Mouse (Mus musculus) CH12.LX (cell line): ENCODE results near the gene Mad1l1. TPM values are rescaled to one million over a fixed set of nuclear protein-coding genes. Genes with fewer than 3 reads are reported as not detected.

ENCODE experiments used
- DNase-seq: peaks from one replicate; pipeline ENCODE4 v3.0.0-alpha.2; 2013; ENCODE audit errors: extremely low read depth
- H3K27ac ChIP-seq: 2 replicates; pipeline ENCODE4 v1.5.1; 2012; ENCODE audit warnings: low read depth, mild to moderate bottlenecking, control low read depth, moderate library complexity; ENCODE audit not compliant: insufficient read depth
- H3K27me3 ChIP-seq: replicated peaks from 2 replicates; pipeline ENCODE3; 2012; ENCODE audit warnings: inconsistent platforms
- H3K36me3 ChIP-seq, 2 experiments: replicated peaks in 1 of 2; 2 replicates each; pipeline versions ENCODE3 to v1.6.1; 2012; ENCODE audit warnings: inconsistent platforms in 1 of 2, low read length in 1 of 2, mild to moderate bottlenecking in 1 of 2, mixed read lengths in 1 of 2, moderate library complexity in 1 of 2; ENCODE audit not compliant: control insufficient read depth in 1 of 2, insufficient read depth in 1 of 2
- H3K4me1 ChIP-seq, 2 experiments: 2 replicates each; pipeline ENCODE4 v1.6.1; 2012; ENCODE audit warnings: inconsistent platforms in 1 of 2, moderate library complexity in 1 of 2; ENCODE audit not compliant: insufficient read depth in 2 of 2, control insufficient read depth in 1 of 2
- H3K4me2 ChIP-seq: 2 replicates; pipeline ENCODE4 v1.6.1; 2012; ENCODE audit warnings: low read depth, mild to moderate bottlenecking, control low read depth; ENCODE audit not compliant: poor library complexity, insufficient read depth, severe bottlenecking
- H3K4me3 ChIP-seq, 3 experiments: fragments of 150-350 bp in 1 of 3; sonication (generic) in 1 of 3; replicated peaks in 1 of 3; 2 replicates each; pipeline versions ENCODE3 to v1.5.1; 2011 to 2012; ENCODE audit warnings: low read depth in 2 of 3, low read length in 2 of 3, mild to moderate bottlenecking in 2 of 3, moderate library complexity in 2 of 3, control low read depth in 1 of 3, improper control_type of control experiment in 1 of 3, inconsistent platforms in 1 of 3, mixed read lengths in 1 of 3; ENCODE audit not compliant: poor library complexity in 1 of 3
- H3K79me2 ChIP-seq: replicated peaks from 2 replicates; pipeline ENCODE4 v1.6.1; 2012; ENCODE audit warnings: mild to moderate bottlenecking, moderate library complexity; ENCODE audit not compliant: control insufficient read depth, poor library complexity, insufficient read depth, severe bottlenecking; ENCODE audit errors: extremely low read depth
- H3K9ac ChIP-seq: 2 replicates; pipeline ENCODE4 v1.6.1; 2012; ENCODE audit warnings: low read depth, mild to moderate bottlenecking, control low read depth, moderate library complexity; ENCODE audit not compliant: insufficient read depth
- H3K9me3 ChIP-seq: replicated peaks from 2 replicates; pipeline ENCODE3; 2012; ENCODE audit warnings: low read length, inconsistent platforms, mixed read lengths
- CHD1 ChIP-seq: IDR thresholded peaks from 2 replicates; pipeline ENCODE4 v1.6.1; 2012; ENCODE audit warnings: low read depth, low read length, improper control_type of control experiment, inconsistent platforms
- CHD2 ChIP-seq: IDR thresholded peaks from 2 replicates; pipeline ENCODE4 v1.6.1; 2011; ENCODE audit warnings: low read length, improper control_type of control experiment
- EP300 ChIP-seq: IDR thresholded peaks from 2 replicates; pipeline ENCODE4 v1.6.1; 2011; ENCODE audit warnings: low read length, improper control_type of control experiment
- ETS1 ChIP-seq: conservative IDR thresholded peaks from 2 replicates; pipeline ENCODE4 v1.6.1; 2012; ENCODE audit warnings: low read depth, mild to moderate bottlenecking, inconsistent platforms, low read length, improper control_type of control experiment, moderate library complexity
- GABPA ChIP-seq: IDR thresholded peaks from 2 replicates; pipeline ENCODE4 v1.6.1; 2012; ENCODE audit warnings: low read depth, low read length, improper control_type of control experiment, inconsistent platforms; ENCODE audit not compliant: insufficient replicate concordance
- HCFC1 ChIP-seq: IDR thresholded peaks from 2 replicates; pipeline ENCODE4 v1.6.1; 2012; ENCODE audit warnings: low read depth, mild to moderate bottlenecking, inconsistent platforms, low read length, improper control_type of control experiment
- JUN ChIP-seq: IDR thresholded peaks from 2 replicates; pipeline ENCODE4 v1.6.1; 2011; ENCODE audit warnings: low read depth, mild to moderate bottlenecking, low read length, improper control_type of control experiment, moderate library complexity; ENCODE audit not compliant: insufficient read depth
- KAT2A ChIP-seq: IDR thresholded peaks from 2 replicates; pipeline ENCODE4 v1.6.1; 2012; ENCODE audit warnings: low read length, improper control_type of control experiment, inconsistent platforms; ENCODE audit not compliant: insufficient replicate concordance
- MAX ChIP-seq: IDR thresholded peaks from 2 replicates; pipeline ENCODE4 v1.6.1; 2011; ENCODE audit warnings: low read length, improper control_type of control experiment
- MAZ ChIP-seq: IDR thresholded peaks from 2 replicates; pipeline ENCODE4 v1.6.1; 2012; ENCODE audit warnings: low read depth, mild to moderate bottlenecking, inconsistent platforms, low read length, improper control_type of control experiment, moderate library complexity
- MEF2A ChIP-seq: IDR thresholded peaks from 2 replicates; pipeline ENCODE4 v1.6.1; 2014; ENCODE audit warnings: low read depth, mild to moderate bottlenecking, inconsistent platforms, low read length, improper control_type of control experiment, borderline replicate concordance
- MXI1 ChIP-seq: IDR thresholded peaks from 2 replicates; pipeline ENCODE4 v1.6.1; 2011; ENCODE audit warnings: mild to moderate bottlenecking, low read depth, low read length, improper control_type of control experiment
- MYC ChIP-seq: IDR thresholded peaks from 2 replicates; pipeline ENCODE4 v1.6.1; 2011; ENCODE audit warnings: low read depth, mild to moderate bottlenecking, improper control_type of control experiment, low read length
- NELFE ChIP-seq: IDR thresholded peaks from 2 replicates; pipeline ENCODE4 v1.6.1; 2011; ENCODE audit warnings: low read depth, low read length, improper control_type of control experiment
- NRF1 ChIP-seq: IDR thresholded peaks from 2 replicates; pipeline ENCODE4 v1.6.1; 2014; ENCODE audit warnings: low read depth, mild to moderate bottlenecking, inconsistent platforms, low read length, improper control_type of control experiment, moderate library complexity
- POLR2A ChIP-seq: IDR thresholded peaks from 2 replicates; pipeline ENCODE4 v1.6.1; 2011; ENCODE audit warnings: low read depth, mild to moderate bottlenecking, improper control_type of control experiment, low read length
- POLR2AphosphoS2 ChIP-seq: IDR thresholded peaks from 2 replicates; pipeline ENCODE4 v1.6.1; 2011; ENCODE audit warnings: low read depth, low read length, improper control_type of control experiment
- RCOR1 ChIP-seq: conservative IDR thresholded peaks from 2 replicates; pipeline ENCODE4 v1.6.1; 2012; ENCODE audit warnings: low read depth, mild to moderate bottlenecking, inconsistent platforms, low read length, improper control_type of control experiment
- SMC3 ChIP-seq: IDR thresholded peaks from 2 replicates; pipeline ENCODE4 v1.6.1; 2011; ENCODE audit warnings: low read depth, low read length, improper control_type of control experiment
- TCF12 ChIP-seq: IDR thresholded peaks from 2 replicates; pipeline ENCODE4 v1.6.1; 2014; ENCODE audit warnings: low read depth, mild to moderate bottlenecking, inconsistent platforms, low read length, improper control_type of control experiment
- UBTF ChIP-seq: IDR thresholded peaks from 2 replicates; pipeline ENCODE4 v1.6.1; 2012; ENCODE audit warnings: low read depth, mild to moderate bottlenecking, inconsistent platforms, low read length, improper control_type of control experiment, moderate library complexity
- USF2 ChIP-seq: conservative IDR thresholded peaks from 2 replicates; pipeline ENCODE4 v1.6.1; 2011; ENCODE audit warnings: low read depth, low read length, improper control_type of control experiment
- ZMIZ1 ChIP-seq: IDR thresholded peaks from 2 replicates; pipeline ENCODE4 v1.6.1; 2012; ENCODE audit warnings: low read depth, mild to moderate bottlenecking, inconsistent platforms, low read length, improper control_type of control experiment
- dilution Hi-C: fragments of 300-500 bp; cut with MboI; formaldehyde crosslinking; loops from 2 replicates; pipeline ENCODE4 v1.14.3; 2020; ENCODE audit warnings: low sequenced_read_pairs; ENCODE audit not compliant: extremely low pct_unique_long_range_greater_than_20kb, extremely low pct_ligation_motif_present
- in situ Hi-C: fragments of 300-500 bp; cut with MboI; formaldehyde crosslinking; loops from 3 replicates; pipeline ENCODE4 v1.14.3; 2019; ENCODE audit warnings: low sequenced_read_pairs, low pct_ligation_motif_present, low pct_unique_long_range_greater_than_20kb, mixed read lengths
- polyA plus RNA-seq: library from polyadenylated mRNA; unstranded; fragments of >175 nt; gene quantifications from 2 replicates; pipeline ENCODE4 v1.2.1, GENCODE M21; 2012; ENCODE audit warnings: low read depth; ENCODE audit not compliant: insufficient read length
- total RNA-seq, 2 experiments: library from RNA; depleted of rRNA; stranded (reverse); fragments of 300-350 nt in 1 of 2; fragments of >200 nt in 1 of 2; gene quantifications; 2 replicates each; pipeline ENCODE4 v1.2.3; 2012 to 2014

Mad1l1 gene
- total and polyA plus RNA-seq, 3 experiments: 24.8 to 45.6 (median 28.9) TPM

GRCm38 (mm10) chr5:140221016-140221650 lies 100.2 kb downstream of the Mad1l1 start:
- dilution Hi-C loops: no loop called here
- H3K27me3 ChIP-seq: no peaks in the 10 kb centered on the region
- no peak overlapping the region for H3K27ac ChIP-seq
- DNase-seq: no peak
- no peak overlapping the region for H3K4me3 ChIP-seq
- H3K4me1 ChIP-seq: peaks cover 7 to 43% of the 10 kb centered on the region in 2 experiments
- H3K9ac ChIP-seq: no peak overlapping the region
- in situ Hi-C loops: no loop called here
- no peaks in the 10 kb centered on the region for H3K9me3 ChIP-seq
- no peaks in the 10 kb centered on the region for H3K79me2 ChIP-seq
- TF ChIP-seq EP300 (no peak), MEF2A (no peak), HCFC1 (no peak), RCOR1 (no peak), ZMIZ1 (no peak), USF2 (no peak), NRF1 (no peak), MXI1 (no peak)
- no peak overlapping the region for H3K4me2 ChIP-seq
- H3K36me3 ChIP-seq: peaks cover 0 to 62% of the 10 kb centered on the region in 2 experiments

- no peak overlapping the region for H3K27ac ChIP-seq
- no peak overlapping the region for H3K4me3 ChIP-seq
- dilution Hi-C loops (no loop called here), in situ Hi-C loops (no loop called here)
- no peak overlapping the region for H3K9ac ChIP-seq
- H3K9me3 ChIP-seq: no peaks in the 10 kb centered on the region
- H3K4me1 ChIP-seq: peaks cover 13 to 60% of the 10 kb centered on the region in 2 experiments
- no peaks in the 10 kb centered on the region for H3K79me2 ChIP-seq
- TF ChIP-seq CHD1 (no peak), SMC3 (no peak)
- peaks cover 0 to 54% of the 10 kb centered on the region in 2 experiments for H3K36me3 ChIP-seq
- H3K4me2 ChIP-seq: no peak overlapping the region
- no peaks in the 10 kb centered on the region for H3K27me3 ChIP-seq
- DNase-seq: no peak
Observed at GRCm38 (mm10) chr5:140219252-140219651, 102.1 kb downstream of the Mad1l1 start.

- in situ Hi-C loops: no loop called here
- H3K79me2 ChIP-seq: no peaks in the 10 kb centered on the region
- dilution Hi-C loops: no loop called here
- no peak overlapping the region for H3K27ac ChIP-seq
- H3K4me2 ChIP-seq: no peak overlapping the region
- no peaks in the 10 kb centered on the region for H3K27me3 ChIP-seq
- no peak overlapping the region for H3K9ac ChIP-seq
- no peaks in the 10 kb centered on the region for H3K9me3 ChIP-seq
- H3K36me3 ChIP-seq: peaks cover 0 to 49% of the 10 kb centered on the region in 2 experiments
- H3K4me3 ChIP-seq: no peak overlapping the region
- DNase-seq: no peak
- peaks cover 13 to 56% of the 10 kb centered on the region in 2 experiments for H3K4me1 ChIP-seq
- no peak for TF ChIP-seq NELFE
- TF ChIP-seq TCF12: no peak
- no peak for TF ChIP-seq MAX
- no peak for TF ChIP-seq MXI1
- TF ChIP-seq MAZ: no peak
- TF ChIP-seq MYC: no peak
- TF ChIP-seq ETS1: no peak
- no peak for TF ChIP-seq UBTF
- TF ChIP-seq EP300: no peak
- no peak for TF ChIP-seq GABPA
- no peak for TF ChIP-seq CHD2
- no peak for TF ChIP-seq KAT2A
- no peak for TF ChIP-seq HCFC1
- no peak for TF ChIP-seq POLR2AphosphoS2
- TF ChIP-seq JUN: no peak
- no peak for TF ChIP-seq POLR2A
Observed at GRCm38 (mm10) chr5:140217900-140218299, 103.5 kb downstream of the Mad1l1 start.
